14 mouse cellular contexts compared by ENCODE assay signal in the genomic region with DNA sequence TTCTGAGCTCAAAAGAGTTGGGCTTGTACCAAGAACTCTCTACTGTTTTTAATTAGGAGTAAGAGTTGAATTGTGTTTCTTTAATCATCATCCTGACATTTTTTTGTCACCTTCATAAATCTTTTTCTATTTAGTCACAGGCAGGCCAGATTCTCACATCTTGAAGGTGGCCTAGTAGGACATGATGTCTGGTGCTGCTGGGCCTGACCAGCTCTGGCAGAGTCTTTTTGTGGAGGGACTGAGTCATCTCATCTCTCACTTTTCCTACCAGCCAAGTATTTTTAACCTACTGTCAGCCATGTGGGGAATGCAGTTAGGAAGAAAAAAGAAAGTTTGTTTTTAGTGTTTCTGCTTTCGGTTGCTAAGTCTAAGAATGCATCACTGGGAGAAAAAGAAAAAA.
DNase-seq lines count a peak whose midpoint lies in the region; TF ChIP-seq lines count a peak whose summit lies in the region.
"Had no signal": no experiment of that assay in that cellular context is flagged by ENCODE, and none has a peak within 500 bp of the region (broad histone marks: within the 10 kb centered on the region; RNA-seq: fewer than 3 reads in every experiment).

No protein-coding gene starts in this region.

- no peak for DNase-seq in gastrocnemius, adult 2 months
- DNase-seq in gastrocnemius, adult 8-10 months (ENCODE audit: low spot score in 2 of 2) = no peak
- peak; percentile 15 for DNase-seq in lung, postnatal 10 days
- no peak for DNase-seq in lung, adult 18-20 months
- peak; percentile 36 for DNase-seq in lung, postnatal 25 days (ENCODE audit: low spot score)
- DNase-seq in urinary bladder, postnatal 14 days (ENCODE audit: low spot score) = no peak
- no peak for DNase-seq in urinary bladder, postnatal 25 days (ENCODE audit: low spot score)
- DNase-seq: adrenal gland, adult 2 months; cerebellum, adult 9-11 months; kidney, postnatal 10 days; thymus, adult 2 months had no signal

- H3K4me1 ChIP-seq in cortical plate, adult 2 months (ENCODE audit: control insufficient read depth, insufficient read depth, low read length) = peaks cover 10% of the 10 kb centered on the region

- TF ChIP-seq POLR2A in cortical plate, adult 2 months (IDR thresholded peaks at IDR 0.05; ENCODE audit: extremely low read depth, insufficient read depth, low read length) = no peak

- no peak for TF ChIP-seq CTCF in gastrocnemius, adult 2 months (IDR thresholded peaks at IDR 0.05)
- no peak for TF ChIP-seq CTCF in cortical plate, adult 2 months (IDR thresholded peaks at IDR 0.05; ENCODE audit: extremely low read depth, insufficient read depth, low read length)

- no peak overlapping the region for H3K4me3 ChIP-seq in gastrocnemius, adult 2 months
- no peak overlapping the region for H3K4me3 ChIP-seq in cortical plate, adult 2 months (ENCODE audit: insufficient read depth, low read length)
- H3K4me3 ChIP-seq: embryonic facial prominence, embryonic 13.5 days; midbrain, embryonic 15.5 days had no signal

- H3K27ac ChIP-seq in gastrocnemius, adult 2 months = peak overlapping the region; percentile 35; the same call in 1 of the 2 replicates
- 0 out of 2 replicates have a peak overlapping the region, but pooled peaks have one; percentile 75 for H3K27ac ChIP-seq in cortical plate, adult 2 months (ENCODE audit: insufficient read depth, low read length)
- H3K27ac ChIP-seq: embryonic facial prominence, embryonic 13.5 days; midbrain, embryonic 15.5 days had no signal

- intact Hi-C loops in gastrocnemius, adult 2 months (cut with DNase I) = loop anchor here (10.0 kb wide), 1 partner anchor 915 kb away; no protein-coding TSS in a partner anchor

Comparison
In these comparisons a context has a peak if more than half of its experiments do, and no peak if none do; other contexts are left out.
1. DNase-seq: peak in lung, postnatal 10 days (single experiment) and lung, postnatal 25 days (single experiment); none in gastrocnemius, adult 2 months (single experiment), gastrocnemius, adult 8-10 months (0 of 2), lung, adult 18-20 months (0 of 2), urinary bladder, postnatal 14 days (single experiment) and urinary bladder, postnatal 25 days (single experiment).